Mouse (Mus musculus) left cerebral cortex, adult 18-20 months (tissue): Measurements from ENCODE around the gene Npr2. TPM values are rescaled to one million over a fixed set of nuclear protein-coding genes. Genes with fewer than 3 reads are reported as not detected.

Experiments used
- DNase-seq, 2 experiments: peaks; one replicate each; pipeline ENCODE4 v3.0.0; 2021 to 2022; ENCODE audit warnings: low spot score in 2 of 2, mixed read lengths in 1 of 2
- microRNA-seq, 2 experiments: library from miRNA; unstranded; fragments of <30 nt; microRNA quantifications; one replicate each; pipeline ENCODE4 v1.2.0; 2021
- total RNA-seq, 2 experiments: library from RNA; stranded (reverse); gene quantifications; 2 replicates each; pipeline ENCODE4 v1.2.3; 2021

Gene Npr2
- total RNA-seq, 2 experiments from 2014 or later: 47.5 to 48.4 TPM

DNA sequence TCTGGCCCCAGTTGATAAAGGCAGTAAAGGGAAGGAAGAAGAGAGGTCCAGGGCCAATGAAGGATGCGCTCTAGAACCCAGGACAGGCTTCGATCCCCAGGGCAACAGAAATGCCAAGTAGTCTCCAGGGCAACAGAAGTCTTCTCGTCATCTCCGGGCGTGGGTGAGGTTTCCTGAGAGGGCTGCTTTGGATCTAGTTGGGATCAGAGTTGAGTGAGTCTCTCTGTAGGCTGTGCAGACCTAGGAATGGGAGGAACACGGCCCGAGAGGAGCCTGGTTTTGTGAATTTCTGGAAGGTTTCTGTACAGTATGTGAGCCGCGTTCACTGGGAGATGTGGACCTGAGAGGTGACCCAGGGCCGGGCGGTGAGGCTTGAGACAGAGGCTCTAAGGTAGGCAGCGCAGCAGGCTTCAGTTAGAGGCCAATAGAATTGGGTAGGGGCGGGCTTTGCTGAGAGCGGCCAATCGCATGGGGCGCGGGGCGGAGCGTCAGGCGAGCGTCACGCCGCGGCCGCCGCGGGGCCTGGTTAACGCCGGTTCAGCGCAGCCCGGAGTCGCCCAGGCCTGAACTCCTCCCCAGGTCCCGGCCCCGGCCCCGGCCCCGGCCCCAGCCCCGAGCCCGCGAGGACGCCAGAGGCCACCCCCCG lies 37.2 kb downstream of the Npr2 start, which contains the start of the genes Tmem8b and Fam221b:
Gene Tmem8b, plus strand, starts transcription at position 190 of the 646 bp plus-strand sequence.
Gene Fam221b, minus strand, starts transcription at position 364 of the 646 bp plus-strand sequence.
- DNase-seq: peak; percentile 88 to 90

DNA sequence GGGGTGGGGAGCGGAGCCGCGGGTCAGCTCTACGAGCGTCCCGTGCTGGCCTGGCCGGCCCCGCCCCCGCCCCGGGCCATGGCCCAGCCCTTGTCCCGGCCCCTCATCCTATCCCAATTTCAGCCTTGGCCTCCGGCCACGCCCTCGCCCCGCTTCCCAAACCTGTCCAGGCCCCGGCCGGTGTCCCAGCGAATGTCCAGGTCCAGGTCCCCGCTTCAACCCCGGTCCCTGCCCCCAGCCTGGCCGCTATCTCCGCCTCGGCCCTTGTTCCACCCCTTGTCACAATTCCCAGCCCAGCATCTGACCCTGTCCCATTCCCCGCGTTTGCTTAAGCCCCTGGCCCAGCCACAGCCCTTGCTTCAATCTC lies 37.7 kb downstream of the Npr2 start:
- DNase-seq: peak in 1 of 2 experiments; percentile 27

DNA sequence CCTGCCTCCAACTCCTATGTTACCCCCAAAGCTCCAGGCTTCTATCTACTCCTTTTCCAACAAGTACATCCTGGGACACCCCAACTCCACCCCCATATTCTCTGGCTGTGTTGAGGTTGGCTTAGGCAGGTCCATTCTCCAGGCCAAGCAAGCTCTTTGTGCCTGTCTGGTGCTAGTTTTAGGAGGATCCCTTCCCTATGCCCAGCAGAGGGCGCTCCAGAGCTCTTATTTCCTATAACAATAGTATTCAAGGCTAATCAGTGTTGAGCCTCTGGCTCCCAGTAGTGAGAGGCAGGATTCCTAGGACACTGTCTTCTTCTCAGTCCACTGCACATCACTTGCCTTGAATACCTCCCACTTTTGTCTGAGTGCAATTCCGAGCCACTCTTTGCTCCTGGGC lies 40.3 kb downstream of the Npr2 start:
- DNase-seq: peak; percentile 82 to 93

DNA sequence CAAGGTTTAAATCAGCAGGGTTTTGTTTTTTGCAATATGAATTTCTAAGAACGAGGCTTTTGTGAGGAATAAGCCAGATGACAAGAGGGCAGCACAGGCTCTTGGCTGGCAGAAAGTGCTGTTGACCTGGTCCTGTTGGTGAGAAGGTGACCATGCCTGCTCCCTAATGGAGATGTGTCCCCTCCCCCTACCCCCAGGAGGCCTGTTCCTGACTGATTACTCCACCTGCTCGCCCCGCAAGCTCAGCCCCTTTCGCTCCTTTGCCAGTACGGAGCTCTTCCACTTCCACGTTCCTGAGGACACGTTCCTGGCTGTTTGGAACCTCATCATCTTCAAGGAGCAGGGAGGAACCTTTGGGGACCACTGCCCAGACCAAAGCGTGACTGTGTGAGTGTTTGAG lies 42.0 kb downstream of the Npr2 start:
- DNase-seq: no peak

DNA sequence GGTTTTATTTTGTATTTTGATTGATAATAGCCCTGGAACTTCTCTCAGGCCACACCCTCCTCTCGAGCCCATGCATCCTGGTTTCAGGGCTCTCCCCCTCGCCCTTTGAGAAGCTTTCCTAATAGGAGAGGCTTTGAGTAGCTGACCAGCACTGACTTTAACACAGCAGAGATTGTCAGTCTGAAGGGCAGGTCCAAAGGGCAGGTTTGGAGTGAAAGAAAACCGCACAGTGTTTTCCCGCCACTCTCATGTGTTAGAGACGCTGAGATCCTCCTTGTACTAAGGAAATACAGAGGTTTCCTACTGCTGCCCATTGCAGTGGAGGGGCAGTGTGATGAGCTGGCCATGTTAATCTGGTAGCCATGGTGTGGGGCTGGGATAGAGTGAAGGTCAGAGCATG lies 43.2 kb downstream of the Npr2 start:
- no peak for DNase-seq

DNA sequence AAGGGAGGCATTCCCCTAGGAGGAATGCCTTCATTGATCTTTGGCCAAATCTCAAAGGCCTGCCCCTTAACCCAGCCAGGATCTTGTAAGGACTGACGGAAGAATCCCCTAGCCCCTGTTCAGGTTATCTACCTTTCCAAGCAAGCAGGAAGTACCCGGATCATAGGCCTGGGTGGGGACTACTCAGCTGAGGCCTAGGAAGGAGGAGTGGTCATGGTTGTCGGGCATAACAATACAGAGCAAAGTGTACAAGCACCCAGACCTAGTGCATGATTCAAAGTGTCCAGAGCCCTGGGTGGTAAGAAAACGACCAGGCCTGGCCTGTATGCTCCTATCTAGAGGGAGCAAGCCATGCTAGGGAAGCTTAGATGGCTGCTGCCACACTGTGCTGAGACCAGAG lies 43.9 kb downstream of the Npr2 start:
- no peak for DNase-seq

DNA sequence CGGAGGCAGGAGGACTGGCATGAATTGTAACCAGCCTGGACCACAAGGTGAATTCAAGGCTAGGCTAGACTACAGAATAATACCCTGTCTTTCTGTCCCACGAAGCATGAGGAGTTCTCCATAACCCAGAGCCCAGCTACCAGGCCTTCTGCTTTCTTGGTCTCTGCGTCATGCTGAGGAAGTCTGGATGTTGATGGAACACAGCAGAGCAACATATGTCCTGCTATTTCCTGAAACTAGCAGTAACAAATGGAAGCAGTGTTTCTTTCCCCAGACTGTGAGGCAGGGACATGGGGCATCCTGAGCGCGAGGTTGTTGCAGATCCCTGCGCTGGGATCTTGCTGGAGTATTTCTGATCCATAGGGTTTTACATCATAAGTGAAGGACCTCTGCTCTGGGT lies 46.8 kb downstream of the Npr2 start:
- no peak for DNase-seq

DNA sequence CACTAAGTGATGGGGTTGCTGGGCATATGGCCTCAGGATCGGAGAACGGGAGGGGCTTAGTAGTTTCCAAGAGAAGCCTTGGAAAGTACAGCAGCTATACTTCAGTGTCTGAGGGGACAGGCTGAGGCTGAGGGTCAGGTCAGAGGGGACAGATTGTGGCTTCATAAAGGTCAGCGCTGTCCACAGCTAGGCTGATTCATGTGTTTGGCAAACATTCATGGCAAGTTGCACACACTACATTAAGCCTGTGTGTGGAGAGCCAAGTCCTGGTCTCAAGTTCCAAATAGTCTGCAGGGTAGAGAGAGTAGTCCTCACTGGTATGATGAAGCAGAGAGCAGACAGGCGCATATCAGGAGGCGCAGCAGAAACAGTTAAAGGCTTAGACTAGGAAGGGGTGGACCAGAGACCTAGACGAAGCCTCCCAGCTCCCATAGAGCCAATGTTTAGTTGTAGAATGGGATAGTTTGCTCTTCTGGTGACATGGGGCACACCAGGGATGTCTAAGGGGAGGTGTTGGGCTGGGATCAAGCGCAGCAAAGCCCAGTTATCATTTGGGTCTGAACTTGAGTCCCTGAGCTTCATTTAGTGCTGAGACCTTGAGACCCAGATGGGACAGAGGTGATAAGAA lies 47.8 kb downstream of the Npr2 start:
- DNase-seq: no peak

DNA sequence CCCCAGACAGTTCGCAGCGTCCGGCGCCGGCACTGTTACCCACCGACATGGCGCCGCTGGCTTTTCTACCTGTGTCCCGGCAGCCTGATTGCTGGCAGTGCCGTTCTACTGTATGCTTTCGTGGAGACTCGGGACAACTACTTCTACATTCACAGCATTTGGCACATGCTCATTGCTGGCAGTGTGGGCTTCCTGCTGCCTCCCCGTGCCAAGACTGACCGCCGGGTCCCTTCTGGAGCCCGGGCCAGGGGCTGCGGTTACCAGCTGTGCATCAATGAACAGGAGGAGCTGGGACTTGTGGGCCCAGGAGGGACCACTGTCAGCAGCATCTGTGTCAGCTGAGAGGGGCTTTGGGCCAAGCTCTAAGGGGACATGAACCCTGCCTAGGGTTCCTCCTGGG lies 58.3 kb downstream of the Npr2 start:
- no peak for DNase-seq

DNA sequence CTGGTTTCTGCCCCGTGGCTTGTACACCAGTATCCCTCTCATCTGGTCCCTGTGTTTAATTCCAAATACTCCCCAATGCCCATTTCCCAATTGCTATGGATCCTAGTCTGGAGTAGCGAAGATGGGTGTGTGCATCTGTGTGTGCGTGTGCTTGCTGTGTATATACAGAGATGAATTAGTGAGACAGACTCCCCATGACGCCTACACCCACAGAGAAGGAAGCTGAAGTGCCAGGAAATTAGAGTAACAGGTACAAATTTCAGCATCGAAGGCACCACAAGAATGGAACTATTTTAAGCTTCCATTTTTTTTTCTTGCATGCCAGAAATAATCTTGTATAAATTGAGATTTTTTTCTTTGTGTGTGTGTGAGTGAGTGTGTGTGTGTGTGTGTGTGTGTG lies 59.3 kb downstream of the Npr2 start:
- no peak for DNase-seq

DNA sequence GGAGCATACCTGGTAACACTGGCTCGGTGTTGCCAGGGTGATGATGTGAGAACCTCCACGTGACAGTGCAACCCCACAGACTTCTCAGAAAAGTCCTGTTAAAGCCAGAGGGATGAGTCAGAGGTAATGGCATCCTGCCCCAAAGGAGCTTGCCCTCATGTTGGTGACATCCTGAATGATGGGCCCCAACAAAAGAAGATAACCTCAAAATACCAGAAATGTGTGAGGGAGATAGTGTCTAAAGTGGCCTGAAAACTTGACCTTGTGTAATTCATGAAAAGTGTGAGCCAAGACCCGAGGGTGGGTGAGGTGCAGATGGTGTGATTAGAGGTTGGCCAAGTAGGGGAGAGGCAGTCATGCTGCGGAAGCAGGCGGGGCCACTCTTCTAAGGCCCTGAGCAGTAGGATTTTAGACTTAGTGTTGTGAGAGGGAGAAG lies 62.1 kb downstream of the Npr2 start:
- DNase-seq: no peak

DNA sequence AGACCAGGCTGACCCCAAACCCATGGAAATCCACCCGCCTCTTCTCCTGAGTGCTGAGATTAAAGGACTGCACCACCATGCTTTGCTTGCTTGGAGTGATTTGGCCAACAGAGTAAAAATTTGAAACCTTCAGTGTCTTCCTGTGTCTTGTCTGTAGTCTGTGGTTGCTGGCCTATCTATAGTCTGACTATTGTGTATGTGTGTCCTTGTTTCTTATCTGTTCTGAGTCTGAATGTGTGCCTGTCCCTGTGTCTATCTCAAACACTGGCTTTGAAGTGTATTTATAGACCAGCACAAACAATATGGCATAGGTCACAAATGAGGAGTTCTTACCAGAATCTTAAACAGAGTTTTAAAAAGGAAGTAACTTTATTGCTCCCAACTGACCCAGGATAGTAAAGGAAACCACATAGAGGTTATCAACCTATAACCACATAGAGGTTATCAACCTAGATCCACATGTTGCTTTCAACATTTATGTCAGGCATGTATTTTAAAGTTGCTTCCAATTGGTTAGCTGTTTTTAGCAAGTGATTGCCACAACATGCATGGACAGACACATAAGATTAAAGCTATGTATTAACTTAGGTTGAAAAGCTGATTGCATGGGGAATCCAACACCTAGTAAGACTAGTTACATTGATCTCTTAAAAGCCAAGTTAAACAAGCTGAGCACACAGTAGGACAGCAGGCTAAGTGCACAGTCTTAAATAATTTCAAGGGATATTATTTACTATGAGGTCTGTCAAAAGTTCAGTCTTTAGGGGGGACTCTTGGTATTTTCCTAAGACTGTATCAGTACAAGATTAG lies 62.9 kb downstream of the Npr2 start:
- no peak for DNase-seq

DNA sequence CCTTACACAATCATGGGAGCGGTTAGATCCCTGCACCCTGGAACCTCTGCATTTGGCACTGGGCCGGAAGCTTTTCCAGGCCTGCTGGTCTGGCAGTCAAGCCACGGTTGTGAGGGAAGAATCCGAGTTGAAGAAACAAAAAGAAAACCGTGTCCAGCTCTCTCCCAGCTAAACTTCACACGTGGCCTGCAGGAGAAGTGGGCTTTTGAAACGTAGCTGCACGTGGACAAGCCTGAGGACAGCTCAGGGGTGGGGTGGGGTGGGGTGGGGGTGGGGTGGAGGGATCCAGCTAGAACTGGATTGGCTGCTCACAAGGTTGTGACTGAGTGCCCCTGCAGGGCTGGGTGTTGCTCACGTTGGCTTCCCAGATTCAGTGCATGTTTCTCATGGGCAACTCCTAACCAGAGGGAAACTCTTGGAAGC lies 63.5 kb downstream of the Npr2 start:
- DNase-seq: no peak

DNA sequence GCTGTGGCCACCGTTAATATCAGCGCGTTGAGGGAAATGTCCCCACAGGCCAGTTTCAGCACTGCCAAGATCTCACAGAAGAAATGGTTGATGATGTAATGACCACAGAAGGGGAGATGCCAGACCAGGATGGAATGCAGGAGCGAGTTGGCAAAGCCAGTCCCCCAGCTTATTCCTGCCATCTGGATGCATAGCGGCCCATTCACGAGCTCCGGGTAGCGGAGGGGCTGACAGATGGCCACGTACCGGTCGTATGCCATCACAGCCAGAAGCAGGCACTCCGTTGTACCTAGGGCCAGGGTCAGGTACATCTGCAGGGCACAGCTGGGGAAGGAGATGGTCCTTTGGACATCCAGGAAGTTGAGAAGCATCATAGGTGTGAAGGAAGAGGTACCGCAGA lies 64.8 kb downstream of the Npr2 start:
- DNase-seq: no peak

DNA sequence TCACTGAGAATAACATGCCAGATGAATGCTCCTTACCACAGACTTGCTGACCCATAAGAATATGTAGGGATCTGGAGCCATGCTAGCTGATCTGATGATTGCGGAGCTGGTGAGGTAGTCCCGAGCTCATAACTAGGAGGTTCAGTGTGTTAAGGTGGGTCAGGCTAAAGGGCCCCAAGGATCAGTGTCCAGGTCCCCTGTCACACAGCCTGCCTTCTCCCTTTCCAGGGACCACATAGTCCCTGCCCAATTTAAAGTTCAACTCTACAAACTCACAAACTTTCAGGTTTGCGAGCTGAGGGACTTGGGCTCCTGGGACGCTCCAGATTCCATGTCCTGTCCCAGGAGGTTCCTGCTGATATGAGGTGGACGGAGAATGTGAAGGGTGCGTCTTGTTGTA lies 69.0 kb downstream of the Npr2 start, which contains the start of gene Olfr70:
Gene Olfr70, minus strand, starts transcription at position 101 of the 400 bp plus-strand sequence.
- no peak for DNase-seq

Small RNAs within 50 kb of the gene (microRNA-seq; reads per million reads assigned to microRNA genes)
- gene Gm25262: 0.21 to 0.50 reads per million in 2 experiments

Other genes with a start within 250 kb of the Npr2 start
- 100 to 1,000 TPM; 128 to 146 TPM for gene Rusc2, start 250.0 kb upstream of the Npr2 start, total RNA-seq
- 1 to 10 TPM in 1 of 2 experiments, under 1 TPM in 1; 0.82 to 1.2 TPM for gene Fam166b, start 202.8 kb upstream of the Npr2 start, total RNA-seq
- gene Tesk1, start 190.0 kb upstream of the Npr2 start, total RNA-seq: 10 to 100 TPM; 90.6 to 96.5 TPM
- gene Cd72, start 177.3 kb upstream of the Npr2 start, total RNA-seq: 1 to 10 TPM in 1 of 2 experiments, under 1 TPM in 1; 0.84 to 1.3 TPM
- gene Sit1, start 148.2 kb upstream of the Npr2 start, total RNA-seq: not detected
- 10 to 100 TPM; 29.9 to 30.0 TPM for gene Ccdc107, start 139.0 kb upstream of the Npr2 start, total RNA-seq
- 1 to 10 TPM in 1 of 2 experiments, under 1 TPM in 1; 0.21 to 1.8 TPM for gene Arhgef39, start 132.2 kb upstream of the Npr2 start, total RNA-seq
- gene Car9, start 125.0 kb upstream of the Npr2 start, total RNA-seq: 1 to 10 TPM in 1 of 2 experiments, under 1 TPM in 1; 0.42 to 1.8 TPM
- 1 to 10 TPM; 8.4 to 9.9 TPM for gene Tpm2, start 108.2 kb upstream of the Npr2 start, total RNA-seq
- 10 to 100 TPM; 78.1 to 80.9 TPM for gene Creb3, start 69.6 kb upstream of the Npr2 start, total RNA-seq
- gene Tln1, start 69.2 kb upstream of the Npr2 start, total RNA-seq: 10 to 100 TPM; 51.7 to 51.8 TPM
- gene Rgp1, start 53.2 kb upstream of the Npr2 start, total RNA-seq: 10 to 100 TPM; 44.8 to 50.1 TPM
- 10 to 100 TPM; 62.1 to 64.2 TPM for gene Gba2, start 53.1 kb upstream of the Npr2 start, total RNA-seq
- gene Msmp, start 47.4 kb upstream of the Npr2 start, total RNA-seq: not detected
- 1 to 10 TPM in 1 of 2 experiments, under 1 TPM in 1; 0.87 to 2.1 TPM for gene Spag8, start 21.7 kb downstream of the Npr2 start, total RNA-seq
- 10 to 100 TPM; 34.1 to 40.5 TPM for gene Hint2, start 24.5 kb downstream of the Npr2 start, total RNA-seq
- 10 to 100 TPM; 57.7 to 64.8 TPM for gene Tmem8b, start 37.0 kb downstream of the Npr2 start, total RNA-seq
- 1 to 10 TPM; 1.6 to 1.7 TPM for gene Fam221b, start 37.2 kb downstream of the Npr2 start, total RNA-seq
- gene Olfr70, start 68.9 kb downstream of the Npr2 start, total RNA-seq: not detected
- gene Olfr71, start 78.3 kb downstream of the Npr2 start, total RNA-seq: under 1 TPM in 1 of 2 experiments, not detected in 1; 0.12 TPM
- gene Hrct1, start 95.3 kb downstream of the Npr2 start, total RNA-seq: 1 to 10 TPM in 1 of 2 experiments, under 1 TPM in 1; 0.61 to 1.5 TPM
- gene Spaar, start 98.1 kb downstream of the Npr2 start, total RNA-seq: 1 to 10 TPM in 1 of 2 experiments, under 1 TPM in 1; 0.44 to 1.1 TPM
- not detected for gene Olfr159, start 139.1 kb downstream of the Npr2 start, total RNA-seq
- gene Olfr156, start 192.0 kb downstream of the Npr2 start, total RNA-seq: not detected
- not detected for gene Olfr157, start 208.3 kb downstream of the Npr2 start, total RNA-seq
- not detected for gene Olfr155, start 219.6 kb downstream of the Npr2 start, total RNA-seq
- 1 to 10 TPM; 6.5 to 8.3 TPM for gene Reck, start 243.6 kb downstream of the Npr2 start, total RNA-seq